Mouse (Mus musculus): Measurements from ENCODE around the gene Abhd14a. TPM values are rescaled to one million over a fixed set of nuclear protein-coding genes. Genes with fewer than 3 reads are reported as not detected.

Gene Abhd14a
- polyA plus RNA-seq, 1 experiment from 2014 or later = 38.3 TPM

DNA sequence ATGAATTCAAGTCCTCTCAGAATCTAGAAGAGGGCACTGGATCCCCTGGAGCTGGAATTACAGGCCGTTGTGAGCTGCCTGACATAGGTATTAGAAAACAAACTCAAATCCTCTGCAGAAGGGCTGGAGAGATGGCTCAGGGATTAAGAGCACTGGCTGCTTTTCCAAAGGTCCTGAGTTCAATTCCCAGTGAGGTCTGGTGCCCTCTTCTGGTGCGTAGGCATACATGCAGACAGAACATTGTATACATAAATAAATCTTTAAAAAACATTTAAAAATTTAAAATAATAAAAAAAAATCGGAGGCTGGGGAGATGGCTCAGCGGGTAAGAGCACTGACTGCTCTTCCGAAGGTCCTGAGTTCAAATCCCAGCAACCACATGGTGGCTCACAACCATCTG lies 4.8 kb downstream of the Abhd14a start:
- no peak for ATAC-seq (replicated peaks; ENCODE audit: low FRiP score)
- peak; percentile 38 for DNase-seq (ENCODE audit: low spot score)
- Histone ChIP-seq H3K9ac (ENCODE audit: low read length) (no peak overlapping the region), H3K27me3 (ENCODE audit: control insufficient read depth, insufficient read depth, low read length) (no peaks in the 10 kb centered on the region), H3K4me1 (replicated peaks; ENCODE audit: control insufficient read depth, insufficient read depth, low read length) (peaks cover 6% of the 10 kb centered on the region; the same call in 1 of the 2 replicates), H3K27ac (ENCODE audit: low read depth, low read length) (no peak overlapping the region), H3K9me3 (ENCODE audit: control insufficient read depth, low read length) (no peaks in the 10 kb centered on the region), H3K4me3 (ENCODE audit: low read depth, low read length) (no peak overlapping the region), H3K4me2 (ENCODE audit: low read depth, low read length, severe bottlenecking) (no peak overlapping the region), H3K36me3 (ENCODE audit: control insufficient read depth, insufficient read depth, low read length) (no peaks in the 10 kb centered on the region)
- 72% methylated on average over 5 of the region's 5 CpGs for WGBS

DNA sequence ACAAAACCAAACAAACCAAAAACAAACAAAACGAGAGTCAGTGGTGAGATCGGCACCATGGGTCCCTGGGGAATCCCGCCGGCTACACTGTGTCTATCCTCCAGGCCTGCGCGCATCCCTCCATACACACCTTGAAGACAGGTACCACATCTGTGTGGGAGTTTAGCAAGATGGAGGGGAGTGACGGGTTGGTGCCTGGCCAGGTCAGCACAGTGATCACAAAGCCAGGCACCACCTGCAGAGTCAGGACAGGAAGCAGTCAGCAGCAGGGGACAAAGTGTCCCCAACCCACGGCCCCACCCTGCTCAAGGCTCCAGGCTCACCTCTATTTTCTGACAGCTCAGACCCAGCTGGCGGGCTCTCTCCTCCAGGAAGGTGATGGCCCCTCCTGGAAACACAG lies 10.9 kb downstream of the Abhd14a start:
- Histone ChIP-seq H3K4me1 (replicated peaks; ENCODE audit: control insufficient read depth, insufficient read depth, low read length) (peaks cover 9% of the 10 kb centered on the region; the same call in 1 of the 2 replicates), H3K9me3 (ENCODE audit: control insufficient read depth, low read length) (no peaks in the 10 kb centered on the region), H3K4me3 (ENCODE audit: low read depth, low read length) (no peak overlapping the region), H3K36me3 (ENCODE audit: control insufficient read depth, insufficient read depth, low read length) (peaks cover 10% of the 10 kb centered on the region), H3K9ac (ENCODE audit: low read length) (no peak overlapping the region), H3K27me3 (ENCODE audit: control insufficient read depth, insufficient read depth, low read length) (no peaks in the 10 kb centered on the region), H3K4me2 (ENCODE audit: low read depth, low read length, severe bottlenecking) (0 out of 2 replicates have a peak overlapping the region, but pooled peaks have one; percentile 8), H3K27ac (ENCODE audit: low read depth, low read length) (no peak overlapping the region)
- 85% methylated on average over 9 of the region's 9 CpGs for WGBS
- ATAC-seq (replicated peaks; ENCODE audit: low FRiP score) = no peak
- DNase-seq (ENCODE audit: low spot score) = no peak

DNA sequence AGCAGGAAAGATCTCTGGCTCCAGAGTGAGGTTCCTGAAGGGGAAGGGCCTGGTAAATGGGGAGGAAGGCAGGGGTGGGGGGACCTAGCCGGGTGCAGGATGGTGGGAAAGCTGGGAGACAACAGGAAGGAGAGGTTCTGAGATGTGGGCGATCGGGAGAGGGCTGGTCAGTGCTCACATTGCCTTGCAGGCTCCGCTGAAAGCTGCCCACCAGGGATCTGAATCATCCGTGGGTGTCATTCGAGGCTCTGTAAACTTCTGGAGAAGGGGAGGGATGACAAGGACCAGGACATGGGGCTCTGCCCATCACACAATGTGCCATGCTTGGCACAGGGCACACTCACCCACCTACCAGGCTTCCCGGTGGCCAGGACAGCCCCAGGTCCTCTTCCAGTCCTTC lies 14.1 kb downstream of the Abhd14a start:
- Histone ChIP-seq H3K36me3 (ENCODE audit: control insufficient read depth, insufficient read depth, low read length) (peaks cover 13% of the 10 kb centered on the region), H3K27ac (ENCODE audit: low read depth, low read length) (no peak overlapping the region), H3K9me3 (ENCODE audit: control insufficient read depth, low read length) (no peaks in the 10 kb centered on the region), H3K4me3 (ENCODE audit: low read depth, low read length) (no peak overlapping the region), H3K4me2 (ENCODE audit: low read depth, low read length, severe bottlenecking) (no peak overlapping the region), H3K4me1 (replicated peaks; ENCODE audit: control insufficient read depth, insufficient read depth, low read length) (peaks cover 11% of the 10 kb centered on the region), H3K27me3 (ENCODE audit: control insufficient read depth, insufficient read depth, low read length) (no peaks in the 10 kb centered on the region), H3K9ac (ENCODE audit: low read length) (no peak overlapping the region)
- WGBS = 80% methylated on average over 7 of the region's 7 CpGs
- ATAC-seq (replicated peaks; ENCODE audit: low FRiP score) (no peak), DNase-seq (ENCODE audit: low spot score) (no peak)

DNA sequence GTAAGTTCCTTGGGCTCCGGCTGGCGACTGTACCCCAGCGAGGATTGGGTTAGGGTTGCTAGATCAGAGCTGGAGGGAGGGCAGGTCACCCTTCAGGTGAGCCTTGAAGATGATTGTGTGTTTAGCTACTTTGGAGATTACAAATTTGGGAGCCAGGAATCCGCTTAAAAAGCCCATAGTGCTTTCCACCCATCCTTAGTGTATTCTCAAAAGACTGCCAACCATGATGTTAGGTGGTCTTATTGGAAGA lies 17.5 kb downstream of the Abhd14a start:
- Histone ChIP-seq H3K36me3 (ENCODE audit: control insufficient read depth, insufficient read depth, low read length) (peaks cover 13% of the 10 kb centered on the region), H3K9ac (ENCODE audit: low read length) (peak overlapping the region; percentile 99), H3K4me1 (replicated peaks; ENCODE audit: control insufficient read depth, insufficient read depth, low read length) (peaks cover 6% of the 10 kb centered on the region), H3K4me3 (ENCODE audit: low read depth, low read length) (peak overlapping the region; percentile 92), H3K27ac (ENCODE audit: low read depth, low read length) (peak overlapping the region; percentile 92), H3K27me3 (ENCODE audit: control insufficient read depth, insufficient read depth, low read length) (no peaks in the 10 kb centered on the region), H3K9me3 (ENCODE audit: control insufficient read depth, low read length) (no peaks in the 10 kb centered on the region), H3K4me2 (ENCODE audit: low read depth, low read length, severe bottlenecking) (peak overlapping the region; percentile 84)
- WGBS = 3% methylated on average over 4 of the region's 4 CpGs
- DNase-seq (ENCODE audit: low spot score) (no peak), ATAC-seq (replicated peaks; ENCODE audit: low FRiP score) (no peak; the same call in none of the 2 replicates)

DNA sequence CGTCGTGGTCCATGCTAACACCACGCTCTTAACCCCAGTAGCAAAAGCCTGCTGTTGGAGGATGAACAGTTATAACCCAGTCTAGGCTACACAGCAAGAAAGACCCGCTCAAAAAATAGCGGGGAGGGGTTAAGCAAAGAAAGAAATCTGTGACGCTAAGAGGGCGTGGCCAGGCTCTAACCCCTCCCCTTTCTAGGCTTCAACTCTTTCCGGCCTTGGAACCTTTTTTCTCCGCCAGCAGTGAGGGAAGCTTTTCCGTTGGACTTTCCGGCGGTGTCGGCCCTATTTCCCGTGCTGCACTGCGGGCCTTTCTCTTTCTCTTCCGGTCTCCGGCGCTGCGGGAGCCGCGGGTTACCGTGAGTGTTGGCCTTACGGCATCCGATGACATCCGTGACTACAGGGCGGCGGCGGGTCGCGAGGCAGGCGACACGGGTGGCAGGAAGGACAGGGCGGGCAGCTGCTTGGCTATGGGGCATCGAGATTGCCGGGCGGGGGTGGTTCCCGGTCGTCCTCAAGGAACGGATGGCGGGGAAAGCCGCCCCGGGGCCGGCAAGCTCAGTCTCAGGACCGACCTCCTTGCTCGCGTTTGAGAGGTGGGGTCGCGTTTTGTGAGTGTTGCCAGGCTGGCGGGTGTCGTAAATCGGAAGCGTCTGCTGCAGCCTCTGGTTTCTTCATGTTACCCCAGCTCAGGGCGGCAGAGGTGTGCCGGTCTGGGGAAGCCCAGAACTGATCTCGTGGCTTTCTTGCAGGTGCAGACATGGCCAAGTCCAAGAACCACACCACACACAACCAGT lies 18.1 kb downstream of the Abhd14a start, which contains the start of gene Rpl29:
TSS of gene Rpl29 (plus strand) at position 234 of the 794 bp plus-strand sequence.
- Histone ChIP-seq H3K4me3 (ENCODE audit: low read depth, low read length) (peak within 1 kb of the TSS; percentile 92), H3K27me3 (ENCODE audit: control insufficient read depth, insufficient read depth, low read length) (no peaks in the 10 kb centered on the region), H3K4me2 (ENCODE audit: low read depth, low read length, severe bottlenecking) (peak within 1 kb of the TSS; percentile 84), H3K9ac (ENCODE audit: low read length) (peak within 1 kb of the TSS; percentile 99), H3K9me3 (ENCODE audit: control insufficient read depth, low read length) (no peaks in the 10 kb centered on the region), H3K36me3 (ENCODE audit: control insufficient read depth, insufficient read depth, low read length) (peaks cover 13% of the 10 kb centered on the region), H3K4me1 (replicated peaks; ENCODE audit: control insufficient read depth, insufficient read depth, low read length) (peaks cover 6% of the 10 kb centered on the region), H3K27ac (ENCODE audit: low read depth, low read length) (peak within 1 kb of the TSS; percentile 92)
- DNase-seq (ENCODE audit: low spot score) (peak; percentile 95), ATAC-seq (replicated peaks; ENCODE audit: low FRiP score) (peak; percentile 93)
- WGBS = under 1% methylated on average over 55 of the region's 55 CpGs

DNA sequence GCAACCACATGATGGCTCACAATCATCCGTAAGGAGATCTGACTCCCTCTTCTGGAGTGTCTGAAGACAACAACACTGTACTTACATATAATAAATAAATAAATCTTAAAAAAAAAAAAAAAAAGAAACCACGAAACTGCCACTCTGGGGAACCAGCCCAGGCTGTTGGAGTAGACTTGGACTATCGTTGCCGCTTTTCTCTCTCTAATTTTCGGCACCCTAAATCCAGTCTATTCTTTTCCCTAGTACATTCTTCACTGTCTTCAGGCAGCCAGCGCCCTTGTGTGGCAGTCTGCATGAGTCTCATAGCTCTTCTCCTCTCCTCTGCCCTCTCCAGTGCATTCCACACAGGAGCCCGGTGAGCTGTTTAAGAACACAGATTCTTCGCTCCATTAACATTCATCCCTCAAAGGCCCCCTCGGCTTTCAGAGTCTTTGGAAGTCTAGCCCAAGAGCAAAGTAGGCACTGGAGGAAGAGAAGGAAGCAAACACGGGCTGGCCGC lies 18.7 kb downstream of the Abhd14a start:
- peaks cover 13% of the 10 kb centered on the region for H3K36me3 ChIP-seq (ENCODE audit: control insufficient read depth, insufficient read depth, low read length)
- DNase-seq (ENCODE audit: low spot score) (no peak), ATAC-seq (replicated peaks; ENCODE audit: low FRiP score) (peak; percentile 74)
- H3K27me3 ChIP-seq (ENCODE audit: control insufficient read depth, insufficient read depth, low read length) = no peaks in the 10 kb centered on the region
- H3K27ac ChIP-seq (ENCODE audit: low read depth, low read length) = peak overlapping the region; percentile 92
- WGBS = 25% methylated on average over 11 of the region's 11 CpGs
- H3K4me1 ChIP-seq (replicated peaks; ENCODE audit: control insufficient read depth, insufficient read depth, low read length) = peaks cover 6% of the 10 kb centered on the region
- peak overlapping the region; percentile 77 for H3K9ac ChIP-seq (ENCODE audit: low read length)
- H3K4me2 ChIP-seq (ENCODE audit: low read depth, low read length, severe bottlenecking) = peak overlapping the region; percentile 67
- no peaks in the 10 kb centered on the region for H3K9me3 ChIP-seq (ENCODE audit: control insufficient read depth, low read length)
- peak overlapping the region; percentile 92 for H3K4me3 ChIP-seq (ENCODE audit: low read depth, low read length)

DNA sequence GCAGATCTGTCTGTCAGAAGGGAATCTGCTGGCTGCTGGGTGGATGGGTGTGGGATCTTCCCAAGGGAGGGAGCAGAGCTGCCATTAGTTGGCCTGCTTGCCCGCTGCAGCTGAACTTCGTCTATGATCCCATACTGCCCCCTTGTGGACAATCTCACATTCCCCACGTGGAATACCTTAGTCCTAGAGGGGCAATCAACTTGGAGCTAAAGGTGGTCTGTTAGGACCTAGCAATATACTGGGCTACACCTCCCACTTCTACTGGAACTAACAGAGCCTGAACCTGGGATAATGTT lies 25.7 kb downstream of the Abhd14a start:
- Histone ChIP-seq H3K27me3 (ENCODE audit: control insufficient read depth, insufficient read depth, low read length) (no peaks in the 10 kb centered on the region), H3K36me3 (ENCODE audit: control insufficient read depth, insufficient read depth, low read length) (no peaks in the 10 kb centered on the region), H3K9me3 (ENCODE audit: control insufficient read depth, low read length) (no peaks in the 10 kb centered on the region), H3K4me2 (ENCODE audit: low read depth, low read length, severe bottlenecking) (peak overlapping the region; percentile 39), H3K9ac (ENCODE audit: low read length) (0 out of 2 replicates have a peak overlapping the region, but pooled peaks have one; percentile 12), H3K4me1 (replicated peaks; ENCODE audit: control insufficient read depth, insufficient read depth, low read length) (peaks cover 21% of the 10 kb centered on the region), H3K4me3 (ENCODE audit: low read depth, low read length) (no peak overlapping the region), H3K27ac (ENCODE audit: low read depth, low read length) (peak overlapping the region; percentile 32; the same call in 1 of the 2 replicates)
- DNase-seq (ENCODE audit: low spot score) (peak; percentile 91), ATAC-seq (replicated peaks; ENCODE audit: low FRiP score) (peak; percentile 63)
- WGBS = 0% methylated on average over 3 of the region's 3 CpGs

DNA sequence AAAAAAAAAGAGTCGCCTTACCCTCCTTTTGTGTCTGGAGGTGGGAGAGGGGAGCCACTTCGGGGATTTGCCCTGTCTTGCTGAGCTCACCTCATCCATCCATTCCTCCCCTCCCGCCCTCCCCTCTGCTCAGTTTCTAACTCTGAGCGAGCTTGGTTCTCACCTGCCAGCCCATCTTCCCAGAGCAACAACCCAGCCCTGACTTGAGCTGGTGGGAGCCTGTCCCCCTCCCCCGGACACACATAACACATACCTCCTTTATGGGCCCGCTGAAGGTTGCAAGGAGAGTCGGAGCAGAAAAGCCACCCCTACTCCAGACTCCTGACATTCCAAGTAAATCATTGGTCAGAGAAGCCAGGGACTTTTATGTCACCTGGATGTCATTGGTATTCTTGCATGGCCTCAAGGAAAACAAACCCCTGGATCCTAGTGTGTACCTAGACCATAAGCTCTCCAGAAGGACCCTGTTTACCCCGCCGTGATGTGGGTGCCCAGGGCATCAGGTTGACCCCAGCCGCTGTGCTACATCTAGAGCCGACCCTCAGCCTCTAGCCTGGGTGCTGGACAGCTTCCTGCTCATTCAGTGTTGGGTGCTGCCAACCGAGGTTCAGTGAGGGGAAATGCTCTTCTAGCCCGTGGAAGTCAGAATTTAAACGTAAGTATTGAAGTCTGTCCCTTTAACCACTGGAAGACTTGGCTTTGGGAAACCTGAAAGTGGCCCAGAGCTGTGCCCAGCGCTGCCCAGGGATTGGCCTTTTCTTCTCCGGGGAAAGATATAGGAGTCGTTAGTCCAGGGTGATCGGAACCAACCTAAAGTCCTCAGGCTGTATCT lies 26.2 kb downstream of the Abhd14a start:
- H3K9ac ChIP-seq (ENCODE audit: low read length) = 0 out of 2 replicates have a peak overlapping the region, but pooled peaks have one; percentile 12
- peak overlapping the region; percentile 32 for H3K27ac ChIP-seq (ENCODE audit: low read depth, low read length)
- 3% methylated on average over 18 of the region's 18 CpGs for WGBS
- H3K4me2 ChIP-seq (ENCODE audit: low read depth, low read length, severe bottlenecking) = peak overlapping the region; percentile 39
- peak; percentile 47 for ATAC-seq (replicated peaks; ENCODE audit: low FRiP score)
- H3K4me3 ChIP-seq (ENCODE audit: low read depth, low read length) = no peak overlapping the region; the same call in 1 of the 2 replicates
- no peaks in the 10 kb centered on the region for H3K36me3 ChIP-seq (ENCODE audit: control insufficient read depth, insufficient read depth, low read length)
- no peaks in the 10 kb centered on the region for H3K27me3 ChIP-seq (ENCODE audit: control insufficient read depth, insufficient read depth, low read length)
- peak; percentile 65 for DNase-seq (ENCODE audit: low spot score)
- peaks cover 21% of the 10 kb centered on the region for H3K4me1 ChIP-seq (replicated peaks; ENCODE audit: control insufficient read depth, insufficient read depth, low read length)
- no peaks in the 10 kb centered on the region for H3K9me3 ChIP-seq (ENCODE audit: control insufficient read depth, low read length)

All from forebrain, embryonic 11.5 days (tissue).